Mouse (Mus musculus) hindbrain, embryonic 14.5 days (tissue): ENCODE data around the gene Tbca. TPM values are rescaled to one million over a fixed set of nuclear protein-coding genes. Genes with fewer than 3 reads are reported as not detected.

Experiments used
- ATAC-seq: fragments of 200-750 bp; cut with Nextera tagmentation; 2 replicates; pipeline ENCODE4 v1.8.0; 2017; ENCODE audit warnings: moderate number of reproducible peaks, mild to moderate bottlenecking, moderate TSS enrichment, moderate library complexity; ENCODE audit not compliant: low FRiP score
- DNase-seq: peaks from one replicate; pipeline ENCODE4 v3.0.0-alpha.2; 2015; ENCODE audit warnings: low spot score
- H3K27ac ChIP-seq: fragments of 300-500 bp; sonication (generic); 2 replicates; pipeline ENCODE4 v1.5.1; 2014; ENCODE audit warnings: mild to moderate bottlenecking, moderate library complexity
- H3K27me3 ChIP-seq: fragments of 300-500 bp; sonication (generic); 2 replicates; pipeline ENCODE4 v1.6.1; 2014; ENCODE audit warnings: mild to moderate bottlenecking, low read length, mixed read lengths; ENCODE audit not compliant: control insufficient read depth, insufficient read depth
- H3K36me3 ChIP-seq: fragments of 300-500 bp; sonication (generic); replicated peaks from 2 replicates; pipeline ENCODE4 v1.6.1; 2014; ENCODE audit not compliant: control insufficient read depth, insufficient read depth
- H3K4me1 ChIP-seq: fragments of 300-500 bp; sonication (generic); replicated peaks from 2 replicates; pipeline ENCODE4 v1.6.1; 2014; ENCODE audit warnings: antibody characterized with exemption, low read length, mixed read lengths; ENCODE audit not compliant: control insufficient read depth, insufficient read depth
- H3K4me2 ChIP-seq: fragments of 300-500 bp; sonication (generic); replicated peaks from 2 replicates; pipeline ENCODE4 v1.6.1; 2014; ENCODE audit warnings: mild to moderate bottlenecking, moderate library complexity
- H3K4me3 ChIP-seq: fragments of 300-500 bp; sonication (generic); replicated peaks from 2 replicates; pipeline ENCODE4 v1.5.1; 2014; ENCODE audit warnings: mild to moderate bottlenecking, low read length
- H3K9ac ChIP-seq: fragments of 300-500 bp; sonication (generic); 2 replicates; pipeline ENCODE4 v1.6.1; 2014
- H3K9me3 ChIP-seq: fragments of 300-500 bp; sonication (generic); 2 replicates; pipeline ENCODE4 v1.6.1; 2016; ENCODE audit warnings: low read length; ENCODE audit not compliant: control insufficient read depth
- WGBS: fragments of 180-500 bp; shearing (Covaris S2); extraction: QIAGEN DNeasy Blood & Tissue Kit; methylation state at CpG from one replicate; pipeline ENCODE4 v1.1.7; 2014; 5-methylcytosine and 5-hydroxymethylcytosine counted together
- polyA plus RNA-seq: library from polyadenylated mRNA; unstranded; fragments of >200 nt; fragmentation: Nextera tagmentation; extraction: Ambion mirVana; gene quantifications from 2 replicates; pipeline ENCODE4 v1.2.1, GENCODE M21; 2014

Gene Tbca
- polyA plus RNA-seq, 1 experiment from 2014 or later: 314 TPM

GRCm38 (mm10) chr13:94806315-94807179, 17.8 kb downstream of the Tbca start:
- Histone ChIP-seq H3K9me3 (no peaks in the 10 kb centered on the region), H3K27ac (no peak overlapping the region), H3K4me3 (no peak overlapping the region), H3K4me1 (peaks cover 7% of the 10 kb centered on the region), H3K27me3 (no peaks in the 10 kb centered on the region), H3K9ac (no peak overlapping the region), H3K4me2 (no peak overlapping the region), H3K36me3 (no peaks in the 10 kb centered on the region)
- DNase-seq (no peak), ATAC-seq (no peak)
- 36% methylated on average over 9 of the region's 9 CpGs for WGBS

GRCm38 (mm10) chr13:94808596-94808995, 19.9 kb downstream of the Tbca start:
- H3K27me3 ChIP-seq: no peaks in the 10 kb centered on the region
- no peaks in the 10 kb centered on the region for H3K9me3 ChIP-seq
- H3K4me1 ChIP-seq: peaks cover 7% of the 10 kb centered on the region
- no peak overlapping the region for H3K4me2 ChIP-seq
- H3K9ac ChIP-seq: no peak overlapping the region
- H3K27ac ChIP-seq: no peak overlapping the region
- DNase-seq (no peak), ATAC-seq (no peak)
- H3K36me3 ChIP-seq: no peaks in the 10 kb centered on the region
- H3K4me3 ChIP-seq: no peak overlapping the region

GRCm38 (mm10) chr13:94809724-94810123, 21.0 kb downstream of the Tbca start:
- DNase-seq: no peak
- Histone ChIP-seq H3K4me3 (no peak overlapping the region), H3K9ac (no peak overlapping the region), H3K9me3 (no peaks in the 10 kb centered on the region), H3K36me3 (no peaks in the 10 kb centered on the region), H3K27me3 (no peaks in the 10 kb centered on the region), H3K4me2 (no peak overlapping the region), H3K27ac (no peak overlapping the region), H3K4me1 (peaks cover 7% of the 10 kb centered on the region)
- ATAC-seq: no peak
- 67% methylated on average over 1 of the region's 1 CpGs for WGBS

- Histone ChIP-seq H3K27me3 (no peaks in the 10 kb centered on the region), H3K4me1 (peaks cover 6% of the 10 kb centered on the region), H3K9ac (no peak overlapping the region), H3K27ac (no peak overlapping the region), H3K4me2 (no peak overlapping the region), H3K4me3 (no peak overlapping the region), H3K9me3 (no peaks in the 10 kb centered on the region), H3K36me3 (no peaks in the 10 kb centered on the region)
- no peak for ATAC-seq
- 100% methylated on average over 1 of the region's 1 CpGs for WGBS
- no peak for DNase-seq
Measured at GRCm38 (mm10) chr13:94811451-94811850, 22.7 kb downstream of the Tbca start.

GRCm38 (mm10) chr13:94813770-94814169, 25.1 kb downstream of the Tbca start:
- Histone ChIP-seq H3K27me3 (no peaks in the 10 kb centered on the region), H3K4me1 (peaks cover 17% of the 10 kb centered on the region), H3K36me3 (no peaks in the 10 kb centered on the region), H3K9me3 (no peaks in the 10 kb centered on the region), H3K27ac (no peak overlapping the region), H3K4me2 (no peak overlapping the region), H3K9ac (no peak overlapping the region), H3K4me3 (no peak overlapping the region)
- DNase-seq: no peak
- 90% methylated on average over 3 of the region's 3 CpGs for WGBS
- no peak for ATAC-seq

- no peak for ATAC-seq
- Histone ChIP-seq H3K4me3 (no peak overlapping the region), H3K9me3 (no peaks in the 10 kb centered on the region), H3K9ac (no peak overlapping the region), H3K4me2 (no peak overlapping the region), H3K27ac (no peak overlapping the region), H3K36me3 (no peaks in the 10 kb centered on the region), H3K27me3 (no peaks in the 10 kb centered on the region), H3K4me1 (peaks cover 17% of the 10 kb centered on the region)
- WGBS: 49% methylated on average over 3 of the region's 3 CpGs
- DNase-seq: no peak
Measured at GRCm38 (mm10) chr13:94820516-94820915, 31.8 kb downstream of the Tbca start.

GRCm38 (mm10) chr13:94820956-94821355, 32.2 kb downstream of the Tbca start:
- Histone ChIP-seq H3K9ac (no peak overlapping the region), H3K9me3 (no peaks in the 10 kb centered on the region), H3K36me3 (no peaks in the 10 kb centered on the region), H3K27ac (no peak overlapping the region), H3K27me3 (no peaks in the 10 kb centered on the region), H3K4me2 (no peak overlapping the region), H3K4me3 (no peak overlapping the region), H3K4me1 (peaks cover 17% of the 10 kb centered on the region)
- WGBS: 86% methylated on average over 2 of the region's 2 CpGs
- ATAC-seq (no peak), DNase-seq (no peak)

GRCm38 (mm10) chr13:94826389-94826788, 37.7 kb downstream of the Tbca start:
- H3K27ac ChIP-seq: no peak overlapping the region
- no peak for DNase-seq
- H3K9ac ChIP-seq: no peak overlapping the region
- H3K9me3 ChIP-seq: no peaks in the 10 kb centered on the region
- no peaks in the 10 kb centered on the region for H3K4me1 ChIP-seq
- H3K4me2 ChIP-seq: no peak overlapping the region
- no peak for ATAC-seq
- no peaks in the 10 kb centered on the region for H3K36me3 ChIP-seq
- WGBS: 94% methylated on average over 5 of the region's 5 CpGs
- no peak overlapping the region for H3K4me3 ChIP-seq
- H3K27me3 ChIP-seq: no peaks in the 10 kb centered on the region

GRCm38 (mm10) chr13:94826986-94827385, 38.3 kb downstream of the Tbca start:
- DNase-seq: no peak
- H3K36me3 ChIP-seq: no peaks in the 10 kb centered on the region
- no peaks in the 10 kb centered on the region for H3K9me3 ChIP-seq
- H3K27ac ChIP-seq: no peak overlapping the region
- H3K4me3 ChIP-seq: no peak overlapping the region
- ATAC-seq: no peak
- H3K27me3 ChIP-seq: no peaks in the 10 kb centered on the region
- no peaks in the 10 kb centered on the region for H3K4me1 ChIP-seq
- H3K9ac ChIP-seq: no peak overlapping the region
- 92% methylated on average over 2 of the region's 2 CpGs for WGBS
- H3K4me2 ChIP-seq: no peak overlapping the region
